In genomic region chr3:116424160-116424972, GRCm38 (mm10) we compare ENCODE assay signal across 8 mouse cellular contexts. TPM values are rescaled to one million over a fixed set of nuclear protein-coding genes. Genes with fewer than 3 reads are reported as not detected.
DNase-seq lines count a peak whose midpoint lies in the region; ATAC-seq lines count a peak whose summit lies in the region.

No protein-coding gene starts in this region.

- H3K36me3 ChIP-seq in embryonic facial prominence, embryonic 13.5 days, result peaks cover 4% of the 10 kb centered on the region
- H3K36me3 ChIP-seq in intestine, embryonic 14.5 days (ENCODE audit: control insufficient read depth, insufficient read depth, low read length), result 0 out of 2 replicates have a peak, but pooled peaks cover 5% of the 10 kb centered on the region
- no peaks in the 10 kb centered on the region for H3K36me3 ChIP-seq in midbrain, embryonic 14.5 days (ENCODE audit: control insufficient read depth, insufficient read depth, low read length)

- H3K4me2 ChIP-seq in embryonic facial prominence, embryonic 13.5 days, result peak overlapping the region; percentile 89
- H3K4me2 ChIP-seq in intestine, embryonic 14.5 days (ENCODE audit: low read length), result peak overlapping the region; percentile 90
- peak overlapping the region; percentile 98 for H3K4me2 ChIP-seq in midbrain, embryonic 14.5 days (ENCODE audit: low read length)

- peak overlapping the region; percentile 96 for H3K27ac ChIP-seq in embryonic facial prominence, embryonic 13.5 days
- peak overlapping the region; percentile 93 for H3K27ac ChIP-seq in intestine, embryonic 14.5 days (ENCODE audit: low read depth)
- peak overlapping the region; percentile 86 for H3K27ac ChIP-seq in midbrain, embryonic 14.5 days (replicated peaks; ENCODE audit: low read depth, low read length)

- peaks cover 18% of the 10 kb centered on the region for H3K4me1 ChIP-seq in embryonic facial prominence, embryonic 13.5 days
- peaks cover 6% of the 10 kb centered on the region; the same call in 1 of the 2 replicates for H3K4me1 ChIP-seq in intestine, embryonic 14.5 days (replicated peaks; ENCODE audit: control insufficient read depth, insufficient read depth, low read length)
- H3K4me1 ChIP-seq in midbrain, embryonic 14.5 days (ENCODE audit: control insufficient read depth, insufficient read depth, low read length), result peaks cover 17% of the 10 kb centered on the region

- intact Hi-C loops in gastrocnemius, postnatal 36 days (cut with DNase I), result loop anchor here (5.0 kb wide), 2 partner anchors 82 to 83 kb away; partner anchors contain the start of gene Rtca

- peak overlapping the region; percentile 94 for H3K4me3 ChIP-seq in embryonic facial prominence, embryonic 13.5 days
- H3K4me3 ChIP-seq in intestine, embryonic 14.5 days (ENCODE audit: low read depth, low read length), result peak overlapping the region; percentile 72
- peak overlapping the region; percentile 97 for H3K4me3 ChIP-seq in midbrain, embryonic 14.5 days (replicated peaks; ENCODE audit: low read depth, low read length)

- ATAC-seq in embryonic facial prominence, embryonic 13.5 days (ENCODE audit: insufficient number of reproducible peaks, insufficient read depth, low FRiP score, low TSS enrichment, low read depth), result no peak
- ATAC-seq in intestine, embryonic 14.5 days (replicated peaks; ENCODE audit: low FRiP score, low TSS enrichment, low read depth), result peak; percentile 34
- no peak for ATAC-seq in midbrain, embryonic 14.5 days (ENCODE audit: low FRiP score, low TSS enrichment)

- WGBS in embryonic facial prominence, embryonic 13.5 days, result under 1% methylated on average over 32 of the region's 32 CpGs
- under 1% methylated on average over 32 of the region's 32 CpGs for WGBS in intestine, embryonic 14.5 days
- under 1% methylated on average over 32 of the region's 32 CpGs for WGBS in midbrain, embryonic 14.5 days

- no peaks in the 10 kb centered on the region for H3K27me3 ChIP-seq in embryonic facial prominence, embryonic 13.5 days
- H3K27me3 ChIP-seq in intestine, embryonic 14.5 days (replicated peaks; ENCODE audit: control insufficient read depth, insufficient read depth, low read length), result no peaks in the 10 kb centered on the region
- no peaks in the 10 kb centered on the region for H3K27me3 ChIP-seq in midbrain, embryonic 14.5 days (ENCODE audit: control insufficient read depth, insufficient read depth, low read length)

- DNase-seq in layer of hippocampus, adult 11-12 months (ENCODE audit: low spot score), result peak; percentile 20
- DNase-seq in layer of hippocampus, adult 9-11 months, result no peak
- peak; percentile 56 for DNase-seq in MEL-GATA-1-ER (ENCODE audit: extremely low read depth, low read depth)
- DNase-seq in intestine, embryonic 14.5 days (ENCODE audit: low spot score), result peak; percentile 85
- no peak for DNase-seq in midbrain, embryonic 14.5 days
- no peak for DNase-seq in ovary, postnatal 14 days (ENCODE audit: low spot score)
- no peak for DNase-seq in gastrocnemius, postnatal 36 days

- H3K9me3 ChIP-seq in embryonic facial prominence, embryonic 13.5 days, result no peaks in the 10 kb centered on the region
- no peaks in the 10 kb centered on the region for H3K9me3 ChIP-seq in intestine, embryonic 14.5 days (ENCODE audit: control insufficient read depth, low read length)
- no peaks in the 10 kb centered on the region for H3K9me3 ChIP-seq in midbrain, embryonic 14.5 days (ENCODE audit: control insufficient read depth, low read length)

- peak overlapping the region; percentile 88 for H3K9ac ChIP-seq in embryonic facial prominence, embryonic 13.5 days
- H3K9ac ChIP-seq in intestine, embryonic 14.5 days (ENCODE audit: low read length), result peak overlapping the region; percentile 65
- peak overlapping the region; percentile 89 for H3K9ac ChIP-seq in midbrain, embryonic 14.5 days (replicated peaks; ENCODE audit: low read length)

RNA-seq across cellular contexts. Expression of gene Cdc14a, which starts 0.5 kb away (rescaled TPM):
- 8.9 and 9.6 TPM in 2 replicates for polyA plus RNA-seq in embryonic facial prominence, embryonic 13.5 days (2015; fragmentation: Nextera tagmentation; extraction: Ambion mirVana)
- 8.8 and 10.0 TPM in 2 replicates for polyA plus RNA-seq in intestine, embryonic 14.5 days (2014; fragmentation: Nextera tagmentation; extraction: Ambion mirVana)
- 3.5 and 6.2 TPM in 2 replicates for polyA plus RNA-seq in midbrain, embryonic 14.5 days (2014; fragmentation: Nextera tagmentation; extraction: Ambion mirVana)
- total RNA-seq in gastrocnemius, postnatal 36 days (2021), result 10 to 100 TPM; 20.6 to 23.8 TPM

Comparison
In these comparisons a context has a peak if more than half of its experiments do, and no peak if none do; other contexts are left out.
1. DNase-seq: peak in layer of hippocampus, adult 11-12 months (single experiment), MEL-GATA-1-ER (single experiment) and intestine, embryonic 14.5 days (single experiment); none in layer of hippocampus, adult 9-11 months (single experiment), midbrain, embryonic 14.5 days (single experiment), ovary, postnatal 14 days (single experiment) and gastrocnemius, postnatal 36 days (0 of 2).
2. Peak in every context shown above with its lines, with median percentiles within 50 percentile points of each other: H3K27ac ChIP-seq, H3K4me2 ChIP-seq, H3K4me3 ChIP-seq and H3K9ac ChIP-seq.